Mouse (Mus musculus) thymus, postnatal 14 days (tissue): Measurements from ENCODE around the gene 1700040F15Rik.
"Not testable (repeated sequence)": the region's sequence is repeated elsewhere in the genome, so short reads cannot be mapped to it uniquely, and the experiment has no call there.

ENCODE experiments used
- DNase-seq: peaks from one replicate; pipeline ENCODE4 v3.0.0; 2021

1700040F15Rik gene

DNA sequence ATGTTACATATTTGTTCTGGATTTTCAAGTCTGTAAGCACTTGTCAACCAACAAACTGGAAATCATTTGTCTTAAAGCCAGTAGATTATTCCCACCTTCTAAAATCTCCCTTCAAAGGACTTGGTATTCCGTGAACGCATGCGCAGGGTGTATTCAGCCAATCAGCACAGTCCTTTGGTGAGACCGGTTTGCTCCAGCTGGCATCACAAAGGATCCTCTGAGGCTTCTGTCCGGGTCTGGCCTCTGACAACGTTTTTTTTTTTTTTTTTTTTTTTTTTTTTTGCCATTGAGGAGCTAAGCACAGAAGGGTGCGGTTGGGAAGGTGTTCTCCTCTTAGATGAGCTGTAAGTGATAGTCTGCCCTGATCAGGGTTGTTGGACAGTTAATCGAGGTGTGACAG lies at the start of gene 1700040F15Rik:
TSS of gene 1700040F15Rik (plus strand) at position 301 of the 400 bp plus-strand sequence.
- not testable (repeated sequence) for DNase-seq
